ENCODE assay signal across 9 mouse cellular contexts in the genomic region with DNA sequence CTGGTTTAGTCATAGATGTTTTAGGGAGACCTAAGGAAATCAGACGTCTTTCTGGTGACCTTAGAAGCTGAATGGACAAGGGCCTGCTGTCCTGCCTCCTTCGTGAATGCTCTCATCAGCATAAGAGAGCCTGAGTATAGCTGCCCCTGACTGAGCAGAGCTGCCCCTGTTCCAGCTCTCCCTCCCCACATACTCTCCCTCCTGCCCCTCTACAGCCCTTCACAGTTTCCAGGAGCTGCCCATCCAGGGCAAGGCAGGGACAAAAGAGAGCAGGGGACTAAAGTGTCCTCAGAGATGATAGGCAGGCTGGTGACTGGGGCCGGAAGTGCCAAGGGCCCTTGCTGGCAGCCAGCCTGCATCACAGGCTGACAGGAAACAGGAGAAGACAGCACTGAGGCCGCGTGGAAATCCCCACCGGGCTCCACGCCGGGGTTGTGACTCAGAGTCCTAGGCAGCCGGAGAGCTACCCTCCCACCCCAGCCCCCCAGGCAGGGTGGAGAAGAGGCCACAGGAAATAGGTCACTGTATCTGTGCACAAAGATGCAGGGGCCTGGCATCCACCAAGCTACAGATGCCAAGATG. TPM values are rescaled to one million over a fixed set of nuclear protein-coding genes. Genes with fewer than 3 reads are reported as not detected.
A peak's percentile ranks its signal among the peaks of the same experiment; 100 is the strongest.
DNase-seq lines count a peak whose midpoint lies in the region; ATAC-seq and TF ChIP-seq lines count a peak whose summit lies in the region.
"Had no signal": no experiment of that assay in that cellular context is flagged by ENCODE, and none has a peak within 500 bp of the region (broad histone marks: within the 10 kb centered on the region; RNA-seq: fewer than 3 reads in every experiment).

No protein-coding gene starts in this region.

- H3K27ac ChIP-seq in hindbrain, embryonic 15.5 days (replicated peaks), result peak overlapping the region; percentile 47; the same call in 1 of the 2 replicates
- H3K27ac ChIP-seq in hindbrain, embryonic 12.5 days, result no peak overlapping the region
- H3K27ac ChIP-seq in forebrain, embryonic 15.5 days (replicated peaks), result no peak overlapping the region
- peak overlapping the region; percentile 57; the same call in 1 of the 2 replicates for H3K27ac ChIP-seq in liver, adult 2 months (replicated peaks; ENCODE audit: insufficient read depth, low read depth, low read length)

- no peak overlapping the region for H3K4me3 ChIP-seq in hindbrain, embryonic 15.5 days
- H3K4me3 ChIP-seq in hindbrain, embryonic 12.5 days, result no peak overlapping the region
- no peak overlapping the region for H3K4me3 ChIP-seq in forebrain, embryonic 15.5 days
- no peak overlapping the region for H3K4me3 ChIP-seq in liver, adult 2 months (ENCODE audit: insufficient read depth, low read depth, low read length)

- WGBS in hindbrain, embryonic 15.5 days, result 26% methylated on average over 9 of the region's 9 CpGs
- 26% methylated on average over 9 of the region's 9 CpGs for WGBS in hindbrain, embryonic 12.5 days
- WGBS in forebrain, embryonic 15.5 days, result 27% methylated on average over 9 of the region's 9 CpGs
- WGBS in liver, adult 2 months, result 55% methylated on average over 9 of the region's 9 CpGs

- no peaks in the 10 kb centered on the region for H3K9me3 ChIP-seq in hindbrain, embryonic 15.5 days
- H3K9me3 ChIP-seq in hindbrain, embryonic 12.5 days (replicated peaks), result no peaks in the 10 kb centered on the region
- H3K9me3 ChIP-seq in forebrain, embryonic 15.5 days, result no peaks in the 10 kb centered on the region

- DNase-seq in adrenal gland, postnatal 36 days, result peak; percentile 88 to 92
- peak; percentile 79 for DNase-seq in heart, postnatal 4 days
- DNase-seq in liver, adult 2 months (ENCODE audit: extremely low read depth, low read depth, low spot score), result no peak
- DNase-seq in thymus, postnatal 10 days (ENCODE audit: low spot score in 2 of 2), result peak; percentile 73

- H3K9ac ChIP-seq in hindbrain, embryonic 15.5 days, result no peak overlapping the region
- no peak overlapping the region for H3K9ac ChIP-seq in hindbrain, embryonic 12.5 days
- no peak overlapping the region for H3K9ac ChIP-seq in forebrain, embryonic 15.5 days (replicated peaks)
- no peak overlapping the region for H3K9ac ChIP-seq in liver, adult 2 months (ENCODE audit: low read depth, low read length)

- no peak for TF ChIP-seq POLR2A in liver, adult 2 months (IDR thresholded peaks at IDR 0.05; ENCODE audit: extremely low read depth, insufficient read depth, low read length)

- TF ChIP-seq CTCF in liver, adult 2 months (IDR thresholded peaks at IDR 0.05; ENCODE audit: low read depth, low read length), result no peak

- peak; percentile 53; the same call in 1 of the 2 replicates for ATAC-seq in hindbrain, embryonic 15.5 days (ENCODE audit: low FRiP score, low read depth)
- no peak for ATAC-seq in hindbrain, embryonic 12.5 days (ENCODE audit: low FRiP score)
- ATAC-seq in forebrain, embryonic 15.5 days (replicated peaks), result 0 out of 2 replicates have a peak, but pooled peaks have one; percentile 11
- peak; percentile 86 for ATAC-seq in monocyte, adult 5-6 weeks (replicated peaks; ENCODE audit: insufficient number of reproducible peaks, low FRiP score, low TSS enrichment, poor library complexity, severe bottlenecking)

- H3K36me3 ChIP-seq in hindbrain, embryonic 15.5 days, result no peaks in the 10 kb centered on the region
- peaks cover 10% of the 10 kb centered on the region; the same call in 1 of the 2 replicates for H3K36me3 ChIP-seq in hindbrain, embryonic 12.5 days
- no peaks in the 10 kb centered on the region for H3K36me3 ChIP-seq in forebrain, embryonic 15.5 days
- no peaks in the 10 kb centered on the region for H3K36me3 ChIP-seq in liver, adult 2 months (ENCODE audit: control insufficient read depth, insufficient read depth, low read length)
- H3K36me3 ChIP-seq: G1E had no signal

- 0 out of 2 replicates have a peak, but pooled peaks cover 24% of the 10 kb centered on the region for H3K79me2 ChIP-seq in liver, adult 2 months (ENCODE audit: control insufficient read depth, insufficient read depth, low read length)

- H3K4me2 ChIP-seq in hindbrain, embryonic 15.5 days, result no peak overlapping the region
- H3K4me2 ChIP-seq in hindbrain, embryonic 12.5 days (replicated peaks), result no peak overlapping the region
- no peak overlapping the region for H3K4me2 ChIP-seq in forebrain, embryonic 15.5 days (replicated peaks)

- H3K4me1 ChIP-seq in hindbrain, embryonic 15.5 days (replicated peaks), result peaks cover 23% of the 10 kb centered on the region
- H3K4me1 ChIP-seq in hindbrain, embryonic 12.5 days, result peaks cover 27% of the 10 kb centered on the region
- H3K4me1 ChIP-seq in forebrain, embryonic 15.5 days, result peaks cover 6% of the 10 kb centered on the region
- H3K4me1 ChIP-seq in liver, adult 2 months (ENCODE audit: control insufficient read depth, insufficient read depth, low read length), result peaks cover 23% of the 10 kb centered on the region

- no peaks in the 10 kb centered on the region for H3K27me3 ChIP-seq in hindbrain, embryonic 15.5 days
- H3K27me3 ChIP-seq in hindbrain, embryonic 12.5 days, result no peaks in the 10 kb centered on the region
- H3K27me3 ChIP-seq in forebrain, embryonic 15.5 days, result no peaks in the 10 kb centered on the region
- no peaks in the 10 kb centered on the region for H3K27me3 ChIP-seq in liver, adult 2 months (ENCODE audit: control insufficient read depth, insufficient read depth, low read length)

RNA-seq across cellular contexts. Expression of gene Smad3, which starts 51.6 kb away (rescaled TPM):
- 9.6 and 10.6 TPM in 2 replicates for polyA plus RNA-seq in hindbrain, embryonic 15.5 days (2015; fragmentation: Nextera tagmentation; extraction: Ambion mirVana)
- 24.1 and 25.4 TPM in 2 replicates for polyA plus RNA-seq in hindbrain, embryonic 12.5 days (2016; fragmentation: Nextera tagmentation; extraction: Ambion mirVana)
- 10 to 100 TPM; 28.6 to 48.3 TPM for total RNA-seq in adrenal gland, postnatal 36 days (2021)
- polyA plus RNA-seq in forebrain, embryonic 15.5 days (2015; fragmentation: Nextera tagmentation; extraction: Ambion mirVana), result 7.0 and 7.6 TPM in 2 replicates
- total RNA-seq in heart, postnatal 4 days (2021), result 10 to 100 TPM; 20.7 to 20.9 TPM
- total RNA-seq in liver, adult 2 months (2014; rRNA removed), result 5.7 and 8.1 TPM in 2 replicates
- polyA plus RNA-seq in liver, adult 2 months (2012; rRNA removed), result 7.8 and 8.9 TPM in 2 replicates
- total RNA-seq in monocyte, adult 5-6 weeks (2017), result 52.0 to 121 TPM (median 56.1 TPM) in 3 replicates

Comparison
In these comparisons a context has a peak if more than half of its experiments do, and no peak if none do; other contexts are left out.
1. H3K27ac ChIP-seq: peak in hindbrain, embryonic 15.5 days (single experiment) and liver, adult 2 months (single experiment); none in hindbrain, embryonic 12.5 days (single experiment) and forebrain, embryonic 15.5 days (single experiment).